Mouse (Mus musculus): Measurements from ENCODE around the gene Rbms1. TPM values are rescaled to one million over a fixed set of nuclear protein-coding genes. Genes with fewer than 3 reads are reported as not detected.

Rbms1 gene
- total and polyA plus RNA-seq, 3 experiments: 10.1 to 27.4 TPM; not detected in 1

- Histone ChIP-seq H3K4me3 (ENCODE audit: control insufficient read depth in 1 of 2, insufficient read depth in 1 of 2, low read depth in 2 of 2, low read length in 2 of 2) (no peak overlapping the region), H3K9ac (ENCODE audit: control insufficient read depth, low read depth, low read length, poor library complexity, severe bottlenecking) (no peak overlapping the region), H3K79me2 (ENCODE audit: control insufficient read depth, insufficient read depth, low read length, poor library complexity) (no peaks in the 10 kb centered on the region), H3K27ac (ENCODE audit: control insufficient read depth, low read depth, low read length) (no peak overlapping the region), H3K36me3 (ENCODE audit: control insufficient read depth in 1 of 2, insufficient read depth in 2 of 2, low read length in 2 of 2) (no peaks in the 10 kb centered on the region), H3K4me1 (ENCODE audit: control insufficient read depth in 1 of 2, insufficient read depth in 2 of 2, low read length in 2 of 2) (no peaks in the 10 kb centered on the region), H3K9me3 (replicated peaks; ENCODE audit: insufficient read depth, low read length) (no peaks in the 10 kb centered on the region), H3K27me3 (ENCODE audit: control insufficient read depth in 1 of 2, insufficient read depth in 2 of 2, low read length in 2 of 2) (no peaks in the 10 kb centered on the region; a peak in 1 of 4 replicates)
- no peak for DNase-seq (ENCODE audit: low read depth, low spot score)
- TF ChIP-seq MYB (IDR thresholded peaks at IDR 0.05; ENCODE audit: low read depth, low read length) (no peak), TBP (IDR thresholded peaks at IDR 0.05; ENCODE audit: low read depth, low read length) (no peak), MAZ (IDR thresholded peaks at IDR 0.05; ENCODE audit: low read depth, low read length) (no peak), CHD1 (IDR thresholded peaks at IDR 0.05; ENCODE audit: low read depth, low read length) (no peak), KAT2A (conservative IDR thresholded peaks at IDR 0.05; ENCODE audit: low read depth, low read length) (no peak), E2F4 (IDR thresholded peaks at IDR 0.05; ENCODE audit: borderline replicate concordance, low read depth, low read length) (no peak), ZMIZ1 (IDR thresholded peaks at IDR 0.05; ENCODE audit: low read depth, low read length) (no peak), ZKSCAN1 (IDR thresholded peaks at IDR 0.05; ENCODE audit: low read depth, low read length) (no peak), SMC3 (IDR thresholded peaks at IDR 0.05; ENCODE audit: low read depth, low read length) (no peak)
Measured at GRCm38 (mm10) chr2:60962001-60962670, 856 bp downstream of the Rbms1 start.

GRCm38 (mm10) chr2:60961281-60961680 lies 1.7 kb downstream of the Rbms1 start:
- DNase-seq (ENCODE audit: low read depth, low spot score): no peak
- Histone ChIP-seq H3K9me3 (replicated peaks; ENCODE audit: insufficient read depth, low read length) (no peaks in the 10 kb centered on the region), H3K36me3 (ENCODE audit: control insufficient read depth in 1 of 2, insufficient read depth in 2 of 2, low read length in 2 of 2) (no peaks in the 10 kb centered on the region), H3K9ac (ENCODE audit: control insufficient read depth, low read depth, low read length, poor library complexity, severe bottlenecking) (no peak overlapping the region), H3K79me2 (ENCODE audit: control insufficient read depth, insufficient read depth, low read length, poor library complexity) (no peaks in the 10 kb centered on the region), H3K27ac (ENCODE audit: control insufficient read depth, low read depth, low read length) (no peak overlapping the region), H3K27me3 (ENCODE audit: control insufficient read depth in 1 of 2, insufficient read depth in 2 of 2, low read length in 2 of 2) (no peaks in the 10 kb centered on the region; a peak in 1 of 4 replicates), H3K4me3 (ENCODE audit: control insufficient read depth in 1 of 2, insufficient read depth in 1 of 2, low read depth in 2 of 2, low read length in 2 of 2) (no peak overlapping the region), H3K4me1 (ENCODE audit: control insufficient read depth in 1 of 2, insufficient read depth in 2 of 2, low read length in 2 of 2) (no peaks in the 10 kb centered on the region)
- TF ChIP-seq POLR2A (IDR thresholded peaks at IDR 0.05; ENCODE audit: control insufficient read depth in 1 of 2, insufficient read depth in 1 of 2, low read depth in 1 of 2, low read length in 2 of 2, poor library complexity in 1 of 2): no peak

- peaks cover 0 to 1% of the 10 kb centered on the region in 2 experiments; a peak in 1 of 4 replicates for H3K27me3 ChIP-seq (ENCODE audit: control insufficient read depth in 1 of 2, insufficient read depth in 2 of 2, low read length in 2 of 2)
- H3K4me3 ChIP-seq (ENCODE audit: control insufficient read depth in 1 of 2, insufficient read depth in 1 of 2, low read depth in 2 of 2, low read length in 2 of 2): no peak overlapping the region
- H3K9ac ChIP-seq (ENCODE audit: control insufficient read depth, low read depth, low read length, poor library complexity, severe bottlenecking): no peak overlapping the region
- no peaks in the 10 kb centered on the region for H3K36me3 ChIP-seq (ENCODE audit: control insufficient read depth in 1 of 2, insufficient read depth in 2 of 2, low read length in 2 of 2)
- no peak for TF ChIP-seq ZMIZ1 (IDR thresholded peaks at IDR 0.05; ENCODE audit: low read depth, low read length)
- TF ChIP-seq NELFE (IDR thresholded peaks at IDR 0.05; ENCODE audit: low read depth, low read length): no peak
- no peaks in the 10 kb centered on the region for H3K9me3 ChIP-seq (replicated peaks; ENCODE audit: insufficient read depth, low read length)
- no peak for DNase-seq (ENCODE audit: low read depth, low spot score)
- no peaks in the 10 kb centered on the region for H3K79me2 ChIP-seq (ENCODE audit: control insufficient read depth, insufficient read depth, low read length, poor library complexity)
- no peak overlapping the region for H3K27ac ChIP-seq (ENCODE audit: control insufficient read depth, low read depth, low read length)
- no peaks in the 10 kb centered on the region for H3K4me1 ChIP-seq (ENCODE audit: control insufficient read depth in 1 of 2, insufficient read depth in 2 of 2, low read length in 2 of 2)
Measured at GRCm38 (mm10) chr2:60948241-60948640, 14.8 kb downstream of the Rbms1 start.
